Mouse (Mus musculus) midbrain, embryonic 16.5 days (tissue): ENCODE data around the gene Kcnt2. TPM values are rescaled to one million over a fixed set of nuclear protein-coding genes. Genes with fewer than 3 reads are reported as not detected.

Source experiments
- polyA plus RNA-seq: library from polyadenylated mRNA; unstranded; fragments of >200 nt; fragmentation: Nextera tagmentation; extraction: Ambion mirVana; gene quantifications from 2 replicates; pipeline ENCODE4 v1.2.1, GENCODE M21; 2015

Gene Kcnt2
- polyA plus RNA-seq, 1 experiment from 2014 or later, result 3.8 TPM

Other genes starting within 250 kb of the Kcnt2 start
- 16.3 and 18.7 TPM in 2 replicates for gene Cfh, start 62.4 kb upstream of the Kcnt2 start, polyA plus RNA-seq